Mouse (Mus musculus): ENCODE results near the gene Osbp. TPM values are rescaled to one million over a fixed set of nuclear protein-coding genes. Genes with fewer than 3 reads are reported as not detected.

Gene Osbp
- polyA plus RNA-seq, 1 experiment from 2014 or later, result 7.5 TPM

DNA sequence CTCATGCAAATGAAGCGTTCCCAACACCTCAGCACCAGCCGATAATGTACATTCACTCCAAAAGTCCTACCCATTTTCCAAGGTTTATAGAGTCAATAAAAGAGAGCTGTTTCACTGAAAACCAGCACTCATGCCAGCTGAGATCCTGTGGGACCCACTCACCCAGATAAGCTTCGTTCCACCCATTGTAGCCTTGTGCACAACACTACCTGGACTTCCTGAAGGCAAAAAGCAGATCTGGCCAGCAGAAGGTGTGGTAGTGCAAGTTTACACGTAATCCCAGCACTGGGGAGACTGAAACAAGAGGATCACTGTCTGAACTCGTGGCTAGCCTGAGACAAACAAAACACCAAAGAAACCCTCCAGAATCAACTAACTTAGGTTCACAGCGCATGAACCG lies 15.0 kb upstream of the Osbp start:
- Histone ChIP-seq H3K27ac (ENCODE audit: low read depth) (no peak overlapping the region), H3K4me1 (ENCODE audit: insufficient read depth) (no peaks in the 10 kb centered on the region), H3K4me3 (ENCODE audit: low read depth, low read length) (no peak overlapping the region), H3K9me3 (ENCODE audit: low read depth, low read length) (no peaks in the 10 kb centered on the region), H3K9ac (no peak overlapping the region), H3K27me3 (ENCODE audit: insufficient read depth, low read length) (no peaks in the 10 kb centered on the region), H3K36me3 (ENCODE audit: insufficient read depth) (peaks cover 2% of the 10 kb centered on the region; the same call in 1 of the 2 replicates), H3K4me2 (no peak overlapping the region)
- WGBS, result 72% methylated on average over 7 of the region's 7 CpGs
- no peak for DNase-seq
- no peak for ATAC-seq (ENCODE audit: insufficient read depth)
- TF ChIP-seq CTCF (IDR thresholded peaks at IDR 0.05; ENCODE audit: low read depth), result no peak

GRCm38 (mm10) chr19:11954206-11954605 lies 11.5 kb upstream of the Osbp start:
- H3K4me2 ChIP-seq, result no peak overlapping the region
- no peaks in the 10 kb centered on the region for H3K9me3 ChIP-seq (ENCODE audit: low read depth, low read length)
- DNase-seq (no peak), ATAC-seq (ENCODE audit: insufficient read depth) (no peak)
- no peak overlapping the region for H3K27ac ChIP-seq (ENCODE audit: low read depth)
- WGBS, result 36% methylated on average over 6 of the region's 6 CpGs
- no peaks in the 10 kb centered on the region for H3K27me3 ChIP-seq (ENCODE audit: insufficient read depth, low read length)
- H3K9ac ChIP-seq, result no peak overlapping the region
- H3K4me3 ChIP-seq (ENCODE audit: low read depth, low read length), result no peak overlapping the region
- TF ChIP-seq CTCF (IDR thresholded peaks at IDR 0.05; ENCODE audit: low read depth), result no peak
- no peaks in the 10 kb centered on the region for H3K36me3 ChIP-seq (ENCODE audit: insufficient read depth)
- no peaks in the 10 kb centered on the region for H3K4me1 ChIP-seq (ENCODE audit: insufficient read depth)

DNA sequence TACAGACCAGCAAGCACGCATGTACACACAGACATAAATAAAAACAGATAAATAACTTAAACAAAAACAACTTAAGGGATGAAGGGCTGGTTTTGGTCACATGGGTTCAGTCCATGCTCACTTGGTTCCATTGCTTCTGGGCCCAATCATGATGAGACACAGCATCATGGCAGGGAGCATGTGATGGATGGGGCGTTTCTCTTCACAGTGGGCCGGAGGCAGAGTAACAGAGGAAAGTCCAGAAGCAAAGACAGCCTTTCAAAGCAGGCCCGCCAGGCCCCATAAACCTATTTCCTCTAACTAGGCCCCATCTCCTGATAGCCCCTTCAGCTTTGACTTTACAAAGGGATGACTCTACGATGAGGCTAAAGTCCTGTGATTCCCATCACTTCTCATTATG lies 9.1 kb upstream of the Osbp start:
- Histone ChIP-seq H3K4me3 (ENCODE audit: low read depth, low read length) (no peak overlapping the region), H3K4me1 (ENCODE audit: insufficient read depth) (no peaks in the 10 kb centered on the region), H3K9me3 (ENCODE audit: low read depth, low read length) (no peaks in the 10 kb centered on the region), H3K27me3 (ENCODE audit: insufficient read depth, low read length) (no peaks in the 10 kb centered on the region), H3K36me3 (ENCODE audit: insufficient read depth) (no peaks in the 10 kb centered on the region), H3K4me2 (no peak overlapping the region), H3K27ac (ENCODE audit: low read depth) (no peak overlapping the region), H3K9ac (no peak overlapping the region)
- 79% methylated on average over 5 of the region's 5 CpGs for WGBS
- no peak for TF ChIP-seq CTCF (IDR thresholded peaks at IDR 0.05; ENCODE audit: low read depth)
- DNase-seq (no peak), ATAC-seq (ENCODE audit: insufficient read depth) (no peak)

GRCm38 (mm10) chr19:11957396-11957795 lies 8.3 kb upstream of the Osbp start:
- Histone ChIP-seq H3K4me3 (ENCODE audit: low read depth, low read length) (no peak overlapping the region), H3K27me3 (ENCODE audit: insufficient read depth, low read length) (no peaks in the 10 kb centered on the region), H3K9ac (no peak overlapping the region), H3K4me1 (ENCODE audit: insufficient read depth) (no peaks in the 10 kb centered on the region), H3K27ac (ENCODE audit: low read depth) (no peak overlapping the region), H3K9me3 (ENCODE audit: low read depth, low read length) (no peaks in the 10 kb centered on the region), H3K4me2 (no peak overlapping the region), H3K36me3 (ENCODE audit: insufficient read depth) (no peaks in the 10 kb centered on the region)
- 86% methylated on average over 5 of the region's 5 CpGs for WGBS
- TF ChIP-seq CTCF (IDR thresholded peaks at IDR 0.05; ENCODE audit: low read depth), result no peak
- ATAC-seq (ENCODE audit: insufficient read depth) (no peak), DNase-seq (no peak)

DNA sequence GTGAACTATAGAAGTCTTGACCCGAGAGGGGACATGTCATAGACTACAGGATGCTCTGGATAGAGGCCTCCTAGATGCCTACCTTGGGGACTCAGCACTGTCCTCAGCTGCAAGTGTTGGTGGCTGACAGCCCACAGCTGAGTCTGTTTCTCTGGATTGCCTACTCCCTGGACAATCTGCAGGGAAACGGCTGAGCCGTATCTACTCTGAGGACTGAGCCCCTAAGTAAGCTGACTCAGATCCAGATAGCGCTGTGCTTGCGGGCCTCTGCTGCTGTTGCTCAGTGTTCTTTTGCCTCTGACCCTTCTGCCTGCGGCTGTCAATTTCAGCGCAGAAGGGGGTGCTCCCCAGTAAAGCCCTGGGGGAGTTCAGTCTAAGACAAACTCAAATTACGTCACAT lies 7.9 kb upstream of the Osbp start:
- no peaks in the 10 kb centered on the region for H3K4me1 ChIP-seq (ENCODE audit: insufficient read depth)
- no peak overlapping the region for H3K4me2 ChIP-seq
- TF ChIP-seq CTCF (IDR thresholded peaks at IDR 0.05; ENCODE audit: low read depth), result no peak
- H3K27me3 ChIP-seq (ENCODE audit: insufficient read depth, low read length), result no peaks in the 10 kb centered on the region
- no peak overlapping the region for H3K4me3 ChIP-seq (ENCODE audit: low read depth, low read length)
- H3K36me3 ChIP-seq (ENCODE audit: insufficient read depth), result no peaks in the 10 kb centered on the region
- DNase-seq (no peak), ATAC-seq (ENCODE audit: insufficient read depth) (no peak)
- H3K9ac ChIP-seq, result no peak overlapping the region
- WGBS, result 75% methylated on average over 8 of the region's 8 CpGs
- H3K27ac ChIP-seq (ENCODE audit: low read depth), result no peak overlapping the region
- H3K9me3 ChIP-seq (ENCODE audit: low read depth, low read length), result no peaks in the 10 kb centered on the region

GRCm38 (mm10) chr19:11964266-11964665 lies 1.5 kb upstream of the Osbp start:
- no peaks in the 10 kb centered on the region for H3K27me3 ChIP-seq (ENCODE audit: insufficient read depth, low read length)
- no peak for ATAC-seq (ENCODE audit: insufficient read depth)
- 0 out of 2 replicates have a peak, but pooled peaks cover 8% of the 10 kb centered on the region for H3K36me3 ChIP-seq (ENCODE audit: insufficient read depth)
- H3K4me1 ChIP-seq (ENCODE audit: insufficient read depth), result peaks cover 6% of the 10 kb centered on the region; the same call in 1 of the 2 replicates
- 91% methylated on average over 1 of the region's 1 CpGs for WGBS
- H3K9ac ChIP-seq, result no peak overlapping the region
- no peaks in the 10 kb centered on the region for H3K9me3 ChIP-seq (ENCODE audit: low read depth, low read length)
- no peak for DNase-seq
- peak; percentile 22; the same call in 1 of the 2 replicates for TF ChIP-seq CTCF (IDR thresholded peaks at IDR 0.05; ENCODE audit: low read depth)
- H3K4me2 ChIP-seq, result peak overlapping the region; percentile 60
- no peak overlapping the region; the same call in 1 of the 2 replicates for H3K27ac ChIP-seq (ENCODE audit: low read depth)
- H3K4me3 ChIP-seq (ENCODE audit: low read depth, low read length), result peak overlapping the region; percentile 38

GRCm38 (mm10) chr19:11966201-11966636 lies 478 bp downstream of the Osbp start:
- DNase-seq (peak; percentile 51), ATAC-seq (ENCODE audit: insufficient read depth) (0 out of 2 replicates have a peak, but pooled peaks have one; percentile 0)
- no peak for TF ChIP-seq CTCF (IDR thresholded peaks at IDR 0.05; ENCODE audit: low read depth)
- Histone ChIP-seq H3K4me1 (ENCODE audit: insufficient read depth) (peaks cover 6% of the 10 kb centered on the region; the same call in 1 of the 2 replicates), H3K36me3 (ENCODE audit: insufficient read depth) (peaks cover 17% of the 10 kb centered on the region), H3K4me3 (ENCODE audit: low read depth, low read length) (peak overlapping the region; percentile 85), H3K9me3 (ENCODE audit: low read depth, low read length) (no peaks in the 10 kb centered on the region), H3K4me2 (peak overlapping the region; percentile 82), H3K27me3 (ENCODE audit: insufficient read depth, low read length) (no peaks in the 10 kb centered on the region), H3K9ac (peak overlapping the region; percentile 89), H3K27ac (ENCODE audit: low read depth) (peak overlapping the region; percentile 54)
- WGBS, result 1% methylated on average over 18 of the region's 18 CpGs

Measured in lung, embryonic 14.5 days (tissue).